Mouse (Mus musculus) limb, embryonic 12.5 days (tissue): ENCODE results near the gene Dazl. TPM values are rescaled to one million over a fixed set of nuclear protein-coding genes. Genes with fewer than 3 reads are reported as not detected.
"Not testable (repeated sequence)": the region's sequence is repeated elsewhere in the genome, so short reads cannot be mapped to it uniquely, and the experiment has no call there.

Experiments used
- ATAC-seq: fragments of 200-750 bp; cut with Nextera tagmentation; 2 replicates; pipeline ENCODE4 v1.8.0; 2017; ENCODE audit warnings: low read depth, moderate TSS enrichment; ENCODE audit not compliant: insufficient number of reproducible peaks, insufficient read depth, low FRiP score, low TSS enrichment
- H3K27ac ChIP-seq: fragments of 300-500 bp; sonication (generic); 2 replicates; pipeline ENCODE4 v1.5.1; 2016; ENCODE audit warnings: mild to moderate bottlenecking, moderate library complexity
- H3K27me3 ChIP-seq: fragments of 300-500 bp; sonication (generic); 2 replicates; pipeline ENCODE4 v1.6.1; 2016; ENCODE audit warnings: mild to moderate bottlenecking, moderate library complexity
- H3K36me3 ChIP-seq: fragments of 300-500 bp; sonication (generic); 2 replicates; pipeline ENCODE4 v1.6.1; 2016; ENCODE audit warnings: mild to moderate bottlenecking, moderate library complexity
- H3K4me1 ChIP-seq: fragments of 300-500 bp; sonication (generic); replicated peaks from 2 replicates; pipeline ENCODE4 v1.6.1; 2016
- H3K4me2 ChIP-seq: fragments of 300-500 bp; sonication (generic); 2 replicates; pipeline ENCODE4 v1.6.1; 2016; ENCODE audit warnings: mild to moderate bottlenecking, moderate library complexity
- H3K4me3 ChIP-seq: fragments of 300-500 bp; sonication (generic); replicated peaks from 2 replicates; pipeline ENCODE4 v1.5.1; 2016; ENCODE audit warnings: mild to moderate bottlenecking
- H3K9ac ChIP-seq: fragments of 300-500 bp; sonication (generic); replicated peaks from 2 replicates; pipeline ENCODE4 v1.6.1; 2016; ENCODE audit warnings: mild to moderate bottlenecking, moderate library complexity
- H3K9me3 ChIP-seq: fragments of 300-500 bp; sonication (generic); 2 replicates; pipeline ENCODE4 v1.6.1; 2016; ENCODE audit warnings: mild to moderate bottlenecking, moderate library complexity
- WGBS: fragments of 180-500 bp; shearing (Covaris S2); methylation state at CpG from one replicate; pipeline ENCODE4 v1.1.7; 2016; 5-methylcytosine and 5-hydroxymethylcytosine counted together
- polyA plus RNA-seq: library from polyadenylated mRNA; unstranded; fragments of >200 nt; fragmentation: Nextera tagmentation; extraction: Ambion mirVana; gene quantifications from 2 replicates; pipeline ENCODE4 v1.2.1, GENCODE M21; 2016

The Dazl gene
- polyA plus RNA-seq, 1 experiment from 2014 or later = not detected

DNA sequence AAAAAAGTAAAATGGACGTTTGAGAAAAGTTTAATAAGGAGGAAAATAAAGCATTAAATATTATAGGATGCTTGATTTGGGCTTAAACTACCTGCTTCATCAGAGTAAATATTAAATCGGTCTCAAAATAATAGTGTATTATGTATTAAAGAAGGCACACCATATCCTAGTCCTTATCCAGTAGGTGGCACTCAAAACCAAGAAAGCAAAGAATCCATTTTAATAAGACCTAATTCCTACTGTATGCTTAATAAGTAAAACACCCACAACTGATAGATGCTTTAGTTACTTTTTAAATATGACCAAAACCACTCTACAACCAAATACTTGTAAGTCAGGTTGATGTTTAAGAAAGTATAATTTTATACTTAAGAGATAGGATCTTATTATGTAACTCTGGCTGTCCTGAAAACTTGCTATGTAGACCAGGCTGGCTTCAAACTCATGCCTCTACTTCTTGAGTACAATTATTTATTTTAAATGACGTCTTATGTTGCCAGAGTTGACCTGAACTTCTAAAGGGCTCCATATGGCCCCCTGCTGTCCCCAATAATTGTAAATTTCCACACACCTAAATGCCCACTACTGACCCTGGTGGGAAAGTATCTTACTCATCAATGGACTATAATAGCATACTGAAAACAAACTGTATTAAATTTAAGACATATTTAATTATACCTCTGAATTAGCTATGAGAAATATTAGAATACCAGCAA, 1.8 kb downstream of the Dazl start:
- WGBS = 22% methylated on average over 3 of the region's 3 CpGs
- peaks cover 3% of the 10 kb centered on the region; the same call in 1 of the 2 replicates for H3K4me1 ChIP-seq
- peaks cover 5% of the 10 kb centered on the region; the same call in 1 of the 2 replicates for H3K36me3 ChIP-seq
- no peak overlapping the region for H3K27ac ChIP-seq
- no peak for ATAC-seq
- H3K27me3 ChIP-seq = no peaks in the 10 kb centered on the region
- no peak overlapping the region for H3K9ac ChIP-seq
- no peak overlapping the region for H3K4me2 ChIP-seq
- H3K9me3 ChIP-seq = peaks cover 16% of the 10 kb centered on the region
- no peak overlapping the region for H3K4me3 ChIP-seq

- no peak overlapping the region for H3K4me2 ChIP-seq
- no peak overlapping the region for H3K27ac ChIP-seq
- H3K36me3 ChIP-seq = no peaks in the 10 kb centered on the region
- no peak overlapping the region for H3K4me3 ChIP-seq
- no peak for ATAC-seq
- no peaks in the 10 kb centered on the region for H3K9me3 ChIP-seq
- no peak overlapping the region for H3K9ac ChIP-seq
- H3K4me1 ChIP-seq = no peaks in the 10 kb centered on the region
- no peaks in the 10 kb centered on the region for H3K27me3 ChIP-seq
- 78% methylated on average over 6 of the region's 6 CpGs for WGBS
These were observed 8.6 kb downstream of the Dazl start for GRCm38 (mm10) chr17:50284845-50285244.

DNA sequence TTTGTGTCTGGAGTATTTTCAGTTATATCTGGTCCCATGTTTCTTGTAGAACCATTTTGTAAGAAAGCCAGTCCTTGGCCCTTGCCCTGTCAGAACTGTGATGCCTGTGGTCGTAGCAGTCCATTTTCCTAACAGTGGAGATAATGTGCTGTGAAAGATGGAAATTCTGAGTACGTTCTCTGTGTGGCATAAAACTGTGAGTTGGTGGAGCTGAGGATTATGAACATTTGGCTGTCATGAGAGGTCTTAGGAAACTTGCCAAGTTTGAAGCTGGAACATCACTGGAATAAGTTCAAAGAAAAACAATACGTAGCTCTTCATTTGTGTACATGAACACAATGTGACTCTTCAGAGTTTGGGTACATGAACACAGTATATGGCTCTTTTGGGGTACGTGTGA, 31.8 kb downstream of the Dazl start:
- not testable (repeated sequence) for H3K4me2 ChIP-seq, H3K9me3 ChIP-seq, ATAC-seq, H3K9ac ChIP-seq, H3K4me1 ChIP-seq, H3K36me3 ChIP-seq, H3K27ac ChIP-seq, H3K4me3 ChIP-seq, H3K27me3 ChIP-seq
- 91% methylated on average over 4 of the region's 4 CpGs for WGBS

DNA sequence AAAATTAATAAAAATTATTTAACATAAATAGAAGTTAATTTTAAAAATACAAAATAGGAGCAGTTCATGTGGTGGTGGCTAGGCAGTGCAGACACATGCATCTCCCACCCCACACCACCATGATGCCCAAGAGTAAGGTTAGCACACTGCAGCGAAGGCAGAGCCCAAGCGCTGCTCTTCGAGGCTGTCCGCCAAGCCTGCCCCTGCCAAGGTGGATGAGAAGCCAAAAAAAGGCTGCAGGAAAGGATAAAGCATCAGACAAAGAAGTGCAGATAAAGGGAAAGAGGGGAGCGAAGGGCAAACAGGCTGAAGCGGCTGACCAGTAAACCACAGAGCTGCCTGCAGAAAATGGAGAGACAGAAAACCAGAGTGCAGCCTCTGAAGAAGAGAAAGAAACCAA, 32.6 kb downstream of the Dazl start:
- Histone ChIP-seq H3K4me3 (no peak overlapping the region), H3K4me1 (no peaks in the 10 kb centered on the region), H3K9ac (no peak overlapping the region), H3K27ac (no peak overlapping the region), H3K27me3 (no peaks in the 10 kb centered on the region), H3K4me2 (no peak overlapping the region), H3K9me3 (0 out of 2 replicates have a peak, but pooled peaks cover 6% of the 10 kb centered on the region), H3K36me3 (no peaks in the 10 kb centered on the region)
- ATAC-seq = no peak
- 95% methylated on average over 6 of the region's 6 CpGs for WGBS

- no peak overlapping the region for H3K4me3 ChIP-seq
- no peaks in the 10 kb centered on the region for H3K4me1 ChIP-seq
- WGBS = 79% methylated on average over 6 of the region's 6 CpGs
- H3K9me3 ChIP-seq = no peaks in the 10 kb centered on the region
- no peak for ATAC-seq
- no peaks in the 10 kb centered on the region for H3K36me3 ChIP-seq
- H3K27ac ChIP-seq = no peak overlapping the region
- no peak overlapping the region for H3K4me2 ChIP-seq
- no peaks in the 10 kb centered on the region for H3K27me3 ChIP-seq
- H3K9ac ChIP-seq = no peak overlapping the region
These were observed 46.8 kb downstream of the Dazl start for GRCm38 (mm10) chr17:50246605-50247004.

GRCm38 (mm10) chr17:50244675-50245074, 48.8 kb downstream of the Dazl start:
- Histone ChIP-seq H3K9ac (no peak overlapping the region), H3K4me3 (no peak overlapping the region), H3K4me1 (no peaks in the 10 kb centered on the region), H3K27me3 (no peaks in the 10 kb centered on the region), H3K36me3 (no peaks in the 10 kb centered on the region), H3K4me2 (no peak overlapping the region), H3K9me3 (no peaks in the 10 kb centered on the region), H3K27ac (no peak overlapping the region)
- no peak for ATAC-seq
- WGBS = 63% methylated on average over 4 of the region's 4 CpGs

- H3K4me1 ChIP-seq = no peaks in the 10 kb centered on the region
- H3K4me3 ChIP-seq = no peak overlapping the region
- 89% methylated on average over 11 of the region's 11 CpGs for WGBS
- H3K36me3 ChIP-seq = no peaks in the 10 kb centered on the region
- no peak overlapping the region for H3K4me2 ChIP-seq
- no peak for ATAC-seq
- no peak overlapping the region for H3K9ac ChIP-seq
- no peaks in the 10 kb centered on the region for H3K9me3 ChIP-seq
- H3K27me3 ChIP-seq = peaks cover 3% of the 10 kb centered on the region; the same call in 1 of the 2 replicates
- H3K27ac ChIP-seq = no peak overlapping the region
These were observed 50.1 kb downstream of the Dazl start for GRCm38 (mm10) chr17:50243326-50243725.

- no peak for ATAC-seq
- Histone ChIP-seq H3K9me3 (no peaks in the 10 kb centered on the region), H3K4me3 (no peak overlapping the region), H3K4me1 (no peaks in the 10 kb centered on the region; the same call in 1 of the 2 replicates), H3K27me3 (peaks cover 9% of the 10 kb centered on the region), H3K4me2 (no peak overlapping the region), H3K27ac (no peak overlapping the region), H3K36me3 (no peaks in the 10 kb centered on the region), H3K9ac (no peak overlapping the region)
- WGBS = 63% methylated on average over 11 of the region's 11 CpGs
These were observed 55.4 kb downstream of the Dazl start for GRCm38 (mm10) chr17:50237818-50238610.

- Histone ChIP-seq H3K27ac (no peak overlapping the region), H3K36me3 (no peaks in the 10 kb centered on the region), H3K4me2 (no peak overlapping the region), H3K9ac (no peak overlapping the region), H3K4me3 (no peak overlapping the region), H3K27me3 (peaks cover 9% of the 10 kb centered on the region), H3K9me3 (no peaks in the 10 kb centered on the region), H3K4me1 (no peaks in the 10 kb centered on the region; the same call in 1 of the 2 replicates)
- 6% methylated on average over 8 of the region's 8 CpGs for WGBS
- no peak; the same call in 1 of the 2 replicates for ATAC-seq
These were observed 56.1 kb downstream of the Dazl start for GRCm38 (mm10) chr17:50237436-50237709.

- 48% methylated on average over 9 of the region's 9 CpGs for WGBS
- H3K4me2 ChIP-seq = no peak overlapping the region
These were observed 56.6 kb downstream of the Dazl start for GRCm38 (mm10) chr17:50236702-50237435.

More at GRCm38 (mm10) chr17:50236702-50237435, 56.6 kb downstream of the Dazl start:
- no peak overlapping the region for H3K27ac ChIP-seq
- no peaks in the 10 kb centered on the region for H3K36me3 ChIP-seq
- no peaks in the 10 kb centered on the region; the same call in 1 of the 2 replicates for H3K4me1 ChIP-seq
- H3K27me3 ChIP-seq = peaks cover 9% of the 10 kb centered on the region
- no peaks in the 10 kb centered on the region for H3K9me3 ChIP-seq
- no peak overlapping the region for H3K9ac ChIP-seq
- ATAC-seq = no peak
- H3K4me3 ChIP-seq = no peak overlapping the region
